Mouse (Mus musculus) midbrain, embryonic 14.5 days (tissue): ENCODE results near the gene Depdc5. TPM values are rescaled to one million over a fixed set of nuclear protein-coding genes. Genes with fewer than 3 reads are reported as not detected.

Experiments
- ATAC-seq: fragments of 200-750 bp; cut with Nextera tagmentation; 2 replicates; pipeline ENCODE4 v1.8.0; 2017; ENCODE audit warnings: moderate number of reproducible peaks, moderate library complexity; ENCODE audit not compliant: low FRiP score, low TSS enrichment
- DNase-seq: peaks from one replicate; pipeline ENCODE4 v3.0.0-alpha.2; 2015
- H3K27ac ChIP-seq: fragments of 300-500 bp; sonication (generic); replicated peaks from 2 replicates; pipeline ENCODE4 v1.5.1; 2014; ENCODE audit warnings: mild to moderate bottlenecking, low read depth, low read length, moderate library complexity
- H3K27me3 ChIP-seq: fragments of 300-500 bp; sonication (generic); 2 replicates; pipeline ENCODE4 v1.6.1; 2014; ENCODE audit warnings: low read length, control low read depth, mixed read lengths; ENCODE audit not compliant: control insufficient read depth, insufficient read depth
- H3K36me3 ChIP-seq: fragments of 300-500 bp; sonication (generic); 2 replicates; pipeline ENCODE4 v1.6.1; 2014; ENCODE audit warnings: low read length, control low read depth; ENCODE audit not compliant: control insufficient read depth, insufficient read depth
- H3K4me1 ChIP-seq: fragments of 300-500 bp; sonication (generic); 2 replicates; pipeline ENCODE4 v1.6.1; 2014; ENCODE audit warnings: mild to moderate bottlenecking, antibody characterized with exemption, low read length, control low read depth; ENCODE audit not compliant: control insufficient read depth, insufficient read depth
- H3K4me2 ChIP-seq: fragments of 300-500 bp; sonication (generic); 2 replicates; pipeline ENCODE4 v1.6.1; 2014; ENCODE audit warnings: mild to moderate bottlenecking, low read length, moderate library complexity
- H3K4me3 ChIP-seq: fragments of 300-500 bp; sonication (generic); replicated peaks from 2 replicates; pipeline ENCODE4 v1.5.1; 2014; ENCODE audit warnings: low read depth, low read length
- H3K9ac ChIP-seq: fragments of 300-500 bp; sonication (generic); replicated peaks from 2 replicates; pipeline ENCODE4 v1.6.1; 2014; ENCODE audit warnings: mild to moderate bottlenecking, low read length, moderate library complexity
- H3K9me3 ChIP-seq: fragments of 300-500 bp; sonication (generic); 2 replicates; pipeline ENCODE4 v1.6.1; 2016; ENCODE audit warnings: low read length, control low read depth, mixed read lengths; ENCODE audit not compliant: control insufficient read depth
- WGBS: fragments of 180-500 bp; shearing (Covaris S2); extraction: QIAGEN DNeasy Blood & Tissue Kit; methylation state at CpG from one replicate; pipeline ENCODE4 v1.1.7; 2014; 5-methylcytosine and 5-hydroxymethylcytosine counted together
- polyA plus RNA-seq: library from polyadenylated mRNA; unstranded; fragments of >200 nt; fragmentation: Nextera tagmentation; extraction: Ambion mirVana; gene quantifications from 2 replicates; pipeline ENCODE4 v1.2.1, GENCODE M21; 2014

The Depdc5 gene
- polyA plus RNA-seq, 1 experiment from 2014 or later, result 30.9 TPM

GRCm38 (mm10) chr5:32977179-32977578, 113.7 kb downstream of the Depdc5 start:
- Histone ChIP-seq H3K9ac (no peak overlapping the region), H3K27ac (no peak overlapping the region), H3K4me3 (no peak overlapping the region), H3K27me3 (no peaks in the 10 kb centered on the region), H3K4me2 (no peak overlapping the region), H3K9me3 (no peaks in the 10 kb centered on the region), H3K4me1 (no peaks in the 10 kb centered on the region), H3K36me3 (peaks cover 47% of the 10 kb centered on the region)
- DNase-seq (no peak), ATAC-seq (no peak)

GRCm38 (mm10) chr5:32985379-32985778, 121.9 kb downstream of the Depdc5 start:
- peak; percentile 29 for DNase-seq
- H3K4me3 ChIP-seq, result no peak overlapping the region
- H3K4me1 ChIP-seq, result no peaks in the 10 kb centered on the region
- H3K27me3 ChIP-seq, result no peaks in the 10 kb centered on the region
- no peak overlapping the region for H3K27ac ChIP-seq
- H3K4me2 ChIP-seq, result no peak overlapping the region
- 51% methylated on average over 1 of the region's 1 CpGs for WGBS
- no peak for ATAC-seq
- H3K9ac ChIP-seq, result no peak overlapping the region
- H3K36me3 ChIP-seq, result peaks cover 48% of the 10 kb centered on the region
- no peaks in the 10 kb centered on the region for H3K9me3 ChIP-seq

GRCm38 (mm10) chr5:32987873-32988272, 124.4 kb downstream of the Depdc5 start:
- Histone ChIP-seq H3K4me3 (no peak overlapping the region), H3K9ac (no peak overlapping the region), H3K4me2 (no peak overlapping the region), H3K9me3 (no peaks in the 10 kb centered on the region), H3K27ac (no peak overlapping the region), H3K4me1 (no peaks in the 10 kb centered on the region), H3K27me3 (no peaks in the 10 kb centered on the region), H3K36me3 (peaks cover 35% of the 10 kb centered on the region)
- DNase-seq (peak; percentile 13), ATAC-seq (no peak)
- WGBS, result 44% methylated on average over 1 of the region's 1 CpGs

DNA sequence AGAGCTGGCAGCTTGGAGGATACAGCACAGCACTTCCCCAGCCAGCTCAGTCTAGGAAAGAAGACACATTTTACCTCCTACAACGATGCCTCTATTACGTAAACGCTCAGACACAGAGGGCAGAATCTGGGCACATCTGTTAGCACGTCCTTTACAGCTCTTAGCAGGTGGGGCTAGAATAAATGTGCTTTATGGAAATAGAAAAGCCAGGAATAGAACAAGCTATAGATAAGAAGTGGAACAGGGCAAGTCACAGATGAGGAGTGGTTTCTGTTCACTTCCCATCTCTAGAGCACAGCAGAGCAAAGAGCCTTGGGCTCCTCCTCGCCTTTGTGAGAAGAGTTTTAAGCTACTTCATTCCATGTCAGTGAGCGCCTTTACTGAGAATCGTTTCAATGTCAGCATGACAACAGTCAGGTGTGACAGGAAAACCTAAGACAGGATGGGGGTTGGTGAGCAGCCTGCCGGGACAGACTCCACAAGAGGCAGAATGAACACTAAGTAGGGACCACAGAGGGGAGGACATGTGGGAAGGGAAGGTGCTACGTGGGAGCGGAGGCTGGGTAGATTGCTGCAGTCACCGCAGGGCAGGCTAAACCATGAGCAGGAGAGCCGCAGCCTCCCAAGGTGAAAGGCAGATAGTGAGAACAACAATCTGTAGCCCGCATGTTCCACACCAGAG, 126.6 kb downstream of the Depdc5 start:
- DNase-seq (no peak), ATAC-seq (no peak)
- no peak overlapping the region for H3K27ac ChIP-seq
- no peaks in the 10 kb centered on the region for H3K9me3 ChIP-seq
- no peak overlapping the region for H3K9ac ChIP-seq
- H3K4me1 ChIP-seq, result no peaks in the 10 kb centered on the region
- 81% methylated on average over 13 of the region's 13 CpGs for WGBS
- H3K27me3 ChIP-seq, result no peaks in the 10 kb centered on the region
- no peak overlapping the region for H3K4me2 ChIP-seq
- H3K4me3 ChIP-seq, result no peak overlapping the region
- peaks cover 18% of the 10 kb centered on the region; the same call in 1 of the 2 replicates for H3K36me3 ChIP-seq

- peaks cover 17% of the 10 kb centered on the region; the same call in 1 of the 2 replicates for H3K36me3 ChIP-seq
- ATAC-seq, result no peak
- no peak overlapping the region for H3K9ac ChIP-seq
- no peak overlapping the region for H3K27ac ChIP-seq
- WGBS, result 84% methylated on average over 8 of the region's 8 CpGs
- no peaks in the 10 kb centered on the region for H3K9me3 ChIP-seq
- no peaks in the 10 kb centered on the region for H3K4me1 ChIP-seq
- no peak overlapping the region for H3K4me3 ChIP-seq
- H3K4me2 ChIP-seq, result no peak overlapping the region
- no peak for DNase-seq
- no peaks in the 10 kb centered on the region for H3K27me3 ChIP-seq
Measured at GRCm38 (mm10) chr5:32991152-32991551, 127.7 kb downstream of the Depdc5 start.

GRCm38 (mm10) chr5:32994471-32994870, 131.0 kb downstream of the Depdc5 start:
- Histone ChIP-seq H3K27ac (no peak overlapping the region), H3K4me1 (peaks cover 5% of the 10 kb centered on the region), H3K9ac (no peak overlapping the region), H3K9me3 (no peaks in the 10 kb centered on the region), H3K4me2 (no peak overlapping the region), H3K36me3 (0 out of 2 replicates have a peak, but pooled peaks cover 6% of the 10 kb centered on the region), H3K4me3 (no peak overlapping the region), H3K27me3 (no peaks in the 10 kb centered on the region)
- no peak for DNase-seq
- 75% methylated on average over 2 of the region's 2 CpGs for WGBS
- no peak for ATAC-seq

GRCm38 (mm10) chr5:32995756-32996155, 132.3 kb downstream of the Depdc5 start:
- H3K27ac ChIP-seq, result no peak overlapping the region
- H3K9ac ChIP-seq, result no peak overlapping the region
- no peaks in the 10 kb centered on the region for H3K9me3 ChIP-seq
- DNase-seq (no peak), ATAC-seq (no peak)
- WGBS, result 81% methylated on average over 4 of the region's 4 CpGs
- H3K36me3 ChIP-seq, result 0 out of 2 replicates have a peak, but pooled peaks cover 6% of the 10 kb centered on the region
- no peak overlapping the region for H3K4me2 ChIP-seq
- H3K27me3 ChIP-seq, result no peaks in the 10 kb centered on the region
- H3K4me1 ChIP-seq, result peaks cover 5% of the 10 kb centered on the region
- no peak overlapping the region for H3K4me3 ChIP-seq

GRCm38 (mm10) chr5:32996560-32996959, 133.1 kb downstream of the Depdc5 start:
- WGBS, result 94% methylated on average over 1 of the region's 1 CpGs
- H3K4me1 ChIP-seq, result peaks cover 5% of the 10 kb centered on the region
- DNase-seq, result peak; percentile 50

GRCm38 (mm10) chr5:32997686-32998085, 134.2 kb downstream of the Depdc5 start:
- no peak for ATAC-seq
- 62% methylated on average over 4 of the region's 4 CpGs for WGBS

More at GRCm38 (mm10) chr5:32996560-32996959, 133.1 kb downstream of the Depdc5 start:
- Histone ChIP-seq H3K4me3 (no peak overlapping the region), H3K9me3 (no peaks in the 10 kb centered on the region), H3K4me2 (no peak overlapping the region), H3K27me3 (no peaks in the 10 kb centered on the region), H3K27ac (peak overlapping the region; percentile 63), H3K9ac (no peak overlapping the region), H3K36me3 (no peaks in the 10 kb centered on the region)
- no peak for ATAC-seq

More at GRCm38 (mm10) chr5:32997686-32998085, 134.2 kb downstream of the Depdc5 start:
- Histone ChIP-seq H3K27ac (no peak overlapping the region), H3K9ac (no peak overlapping the region), H3K4me1 (peaks cover 5% of the 10 kb centered on the region), H3K4me2 (no peak overlapping the region), H3K9me3 (no peaks in the 10 kb centered on the region), H3K27me3 (no peaks in the 10 kb centered on the region), H3K36me3 (no peaks in the 10 kb centered on the region), H3K4me3 (no peak overlapping the region)
- DNase-seq, result no peak
